Mouse (Mus musculus): ENCODE measurements around the gene Btrc. TPM values are rescaled to one million over a fixed set of nuclear protein-coding genes. Genes with fewer than 3 reads are reported as not detected.

Gene Btrc
- total RNA-seq, 2 experiments from 2014 or later, result 28.2 to 32.8 TPM

- ATAC-seq (replicated peaks; ENCODE audit: low FRiP score, low TSS enrichment, poor library complexity, severe bottlenecking), result no peak
These were observed 96.6 kb downstream of the Btrc start for GRCm38 (mm10) chr19:45459931-45460665.

DNA sequence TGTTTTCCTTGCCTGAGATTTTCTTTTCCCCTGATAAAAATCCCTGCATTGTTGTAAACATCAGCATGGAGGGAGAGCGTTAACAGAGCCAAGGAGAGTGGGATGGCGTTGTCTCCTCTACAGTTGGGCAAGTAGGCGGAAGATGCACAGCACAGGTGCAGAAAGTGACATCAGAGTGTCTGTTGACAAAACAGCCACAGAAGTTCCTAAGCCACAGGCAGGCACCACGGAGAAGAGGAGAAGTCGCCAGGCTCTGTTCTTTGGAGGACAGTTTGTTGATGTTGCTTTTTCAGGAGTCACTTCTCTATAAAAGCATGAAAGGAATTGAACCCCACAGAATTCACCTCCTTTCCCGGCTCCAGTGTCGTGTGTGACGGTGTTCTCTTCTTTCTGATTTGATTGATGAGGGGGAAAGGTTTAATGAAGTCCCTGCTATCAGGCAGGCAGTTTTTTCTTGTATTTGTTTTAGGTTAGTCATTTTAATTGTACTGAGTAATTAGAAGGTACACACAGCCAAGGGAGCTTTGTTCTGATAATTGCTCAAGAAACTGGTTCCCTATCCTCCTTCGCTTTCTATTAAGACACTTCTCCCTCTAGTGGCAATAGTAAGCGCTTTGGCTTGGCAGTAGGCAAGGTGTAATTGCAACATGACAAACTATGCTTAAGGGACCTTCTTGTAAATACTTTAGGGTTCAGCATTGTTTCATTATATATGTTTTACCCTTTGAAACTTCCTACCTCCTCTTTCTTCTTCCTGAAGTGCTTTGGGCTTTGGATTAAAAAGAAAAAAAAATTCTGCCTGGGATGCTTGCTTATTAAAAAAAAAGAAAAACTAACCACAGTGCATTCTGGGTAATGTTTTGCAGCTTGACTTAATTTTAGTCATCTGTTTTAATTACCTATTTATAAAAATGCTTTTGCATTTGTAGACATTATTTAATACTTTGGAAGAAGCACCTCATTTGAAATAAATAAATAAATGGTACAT lies 97.5 kb downstream of the Btrc start:
- ATAC-seq (replicated peaks; ENCODE audit: low FRiP score, low TSS enrichment, poor library complexity, severe bottlenecking), result peak; percentile 65; the same call in 1 of the 2 replicates

GRCm38 (mm10) chr19:45469760-45470159 lies 106.2 kb downstream of the Btrc start:
- ATAC-seq (replicated peaks; ENCODE audit: low FRiP score, low TSS enrichment, poor library complexity, severe bottlenecking), result no peak

DNA sequence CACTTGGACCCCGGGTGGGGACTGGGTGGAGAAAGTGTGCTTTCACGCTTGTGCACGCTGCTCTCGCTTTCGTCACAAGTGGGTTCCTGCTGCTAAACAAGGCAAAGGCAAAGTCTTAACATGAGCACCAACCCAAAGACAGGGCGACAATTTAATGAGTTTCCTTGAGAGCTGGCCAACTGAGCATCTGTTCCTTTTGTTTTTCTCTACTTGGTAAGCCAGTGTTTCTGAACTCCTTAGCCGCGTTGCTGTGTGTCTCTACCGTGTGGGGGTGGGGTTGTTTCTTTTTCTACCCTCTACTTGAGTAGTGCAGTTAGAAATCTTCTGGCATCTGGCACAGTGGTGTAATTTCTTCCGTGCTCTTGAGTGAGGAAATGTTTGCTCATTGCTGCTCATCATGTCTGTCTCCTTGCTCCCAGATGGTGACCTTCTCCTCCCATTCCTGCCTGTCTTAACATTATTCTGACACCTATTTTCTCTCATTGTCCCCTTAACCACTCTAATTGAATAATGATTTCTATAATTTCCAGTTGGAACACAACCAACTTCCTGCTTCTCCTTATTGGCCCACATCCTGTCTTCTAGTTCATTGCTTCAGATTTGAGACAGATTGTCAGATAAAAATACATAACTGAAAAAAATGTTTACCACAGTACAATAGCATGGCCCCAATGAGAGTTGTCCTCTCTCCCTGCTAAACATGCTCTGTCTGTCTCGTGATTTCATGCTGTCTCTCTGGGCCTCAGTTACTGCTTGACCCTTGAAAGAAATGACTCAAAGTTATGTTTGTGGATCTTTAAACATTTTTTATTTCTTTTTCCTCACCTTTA lies 109.4 kb downstream of the Btrc start:
- ATAC-seq (replicated peaks; ENCODE audit: low FRiP score, low TSS enrichment, poor library complexity, severe bottlenecking), result no peak

GRCm38 (mm10) chr19:45474686-45475085 lies 111.2 kb downstream of the Btrc start:
- no peak for ATAC-seq (replicated peaks; ENCODE audit: low FRiP score, low TSS enrichment, poor library complexity, severe bottlenecking)

DNA sequence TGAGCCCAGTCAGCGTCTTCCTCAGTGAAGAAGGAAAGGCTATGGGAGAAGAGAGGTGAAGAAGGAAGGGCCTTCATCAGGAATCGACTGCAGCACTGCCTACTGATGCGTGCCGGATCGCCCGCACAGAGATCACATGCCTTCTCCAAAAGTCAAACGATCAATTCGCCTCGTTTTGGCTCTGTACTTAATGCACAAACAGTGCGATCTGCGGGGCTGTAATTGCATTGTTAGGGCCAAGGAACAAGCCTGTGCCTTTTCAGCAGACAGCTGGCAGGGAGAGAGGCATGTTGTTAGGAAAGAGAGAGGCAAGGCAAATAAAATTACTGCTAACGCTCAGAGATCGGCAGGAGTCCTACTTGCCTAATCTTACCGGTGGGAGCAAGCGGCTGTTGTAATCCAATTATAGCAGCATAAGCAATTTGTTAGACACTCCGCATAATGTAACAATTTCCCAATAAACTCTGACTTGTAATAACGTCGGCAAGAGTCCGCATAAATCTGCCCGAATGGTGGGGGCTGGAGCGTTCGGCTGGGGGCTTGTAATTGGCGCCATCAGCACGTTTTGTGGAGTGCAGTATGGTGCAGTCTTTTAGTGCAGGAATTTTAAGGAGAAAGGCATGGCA lies 112.5 kb downstream of the Btrc start:
- no peak for ATAC-seq (replicated peaks; ENCODE audit: low FRiP score, low TSS enrichment, poor library complexity, severe bottlenecking)

- no peak for ATAC-seq (replicated peaks; ENCODE audit: low FRiP score, low TSS enrichment, poor library complexity, severe bottlenecking)
These were observed 116.0 kb downstream of the Btrc start for GRCm38 (mm10) chr19:45479548-45479947.

- no peak for ATAC-seq (replicated peaks; ENCODE audit: low FRiP score, low TSS enrichment, poor library complexity, severe bottlenecking)
These were observed 117.0 kb downstream of the Btrc start for GRCm38 (mm10) chr19:45480490-45480889.

DNA sequence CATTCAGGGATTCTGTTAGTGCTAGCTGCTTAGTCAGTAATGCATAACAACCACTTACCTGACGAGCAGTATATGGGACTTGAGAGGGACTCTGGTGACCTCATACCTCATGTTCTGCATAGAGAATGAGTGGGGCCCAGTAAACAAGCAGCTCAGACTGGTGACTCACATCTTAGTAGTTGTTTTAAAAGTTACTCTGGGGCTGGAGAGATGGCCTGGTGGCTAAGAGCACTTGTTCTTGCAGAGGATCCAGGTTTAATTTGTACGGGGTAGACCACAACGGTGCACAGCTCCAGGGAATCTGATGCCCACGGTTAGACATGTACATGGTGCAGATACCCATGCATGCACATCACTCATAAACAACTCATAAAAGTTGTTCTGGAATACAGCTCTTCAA lies 117.4 kb downstream of the Btrc start:
- ATAC-seq (replicated peaks; ENCODE audit: low FRiP score, low TSS enrichment, poor library complexity, severe bottlenecking), result no peak

- no peak for ATAC-seq (replicated peaks; ENCODE audit: low FRiP score, low TSS enrichment, poor library complexity, severe bottlenecking)
These were observed 119.9 kb downstream of the Btrc start for GRCm38 (mm10) chr19:45483470-45483869.

GRCm38 (mm10) chr19:45486206-45486991 lies 122.9 kb downstream of the Btrc start:
- peak; percentile 61; the same call in 1 of the 2 replicates for ATAC-seq (replicated peaks; ENCODE audit: low FRiP score, low TSS enrichment, poor library complexity, severe bottlenecking)

- peak; percentile 62 for ATAC-seq (replicated peaks; ENCODE audit: low FRiP score, low TSS enrichment, poor library complexity, severe bottlenecking)
These were observed 123.5 kb downstream of the Btrc start for GRCm38 (mm10) chr19:45486992-45487387.

GRCm38 (mm10) chr19:45489961-45490360 lies 126.4 kb downstream of the Btrc start:
- ATAC-seq (replicated peaks; ENCODE audit: low FRiP score, low TSS enrichment, poor library complexity, severe bottlenecking), result peak; percentile 52; the same call in 1 of the 2 replicates

DNA sequence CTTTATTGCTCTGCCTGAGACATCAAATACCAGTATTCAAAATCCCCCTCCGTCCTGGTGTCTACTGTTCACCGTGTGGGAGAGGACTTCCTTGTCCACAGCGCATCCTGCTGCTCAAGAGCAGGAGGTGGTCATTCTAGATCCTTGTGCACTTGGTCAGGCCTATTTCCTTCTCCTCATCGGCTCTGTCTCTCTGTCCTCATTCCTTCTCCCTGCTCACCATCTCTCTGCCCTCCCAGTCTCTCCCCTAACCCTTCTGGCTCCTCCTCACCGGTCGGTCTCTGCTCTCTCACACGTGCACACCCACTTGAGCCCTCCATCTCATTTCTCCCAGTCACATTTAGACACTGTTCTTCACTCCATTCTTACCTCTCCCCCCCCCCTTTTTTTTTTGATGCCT lies 127.7 kb downstream of the Btrc start:
- ATAC-seq (replicated peaks; ENCODE audit: low FRiP score, low TSS enrichment, poor library complexity, severe bottlenecking), result no peak

GRCm38 (mm10) chr19:45494121-45494775 lies 130.7 kb downstream of the Btrc start:
- ATAC-seq (replicated peaks; ENCODE audit: low FRiP score, low TSS enrichment, poor library complexity, severe bottlenecking), result no peak

GRCm38 (mm10) chr19:45505446-45505845 lies 141.9 kb downstream of the Btrc start:
- no peak for ATAC-seq (replicated peaks; ENCODE audit: low FRiP score, low TSS enrichment, poor library complexity, severe bottlenecking)

DNA sequence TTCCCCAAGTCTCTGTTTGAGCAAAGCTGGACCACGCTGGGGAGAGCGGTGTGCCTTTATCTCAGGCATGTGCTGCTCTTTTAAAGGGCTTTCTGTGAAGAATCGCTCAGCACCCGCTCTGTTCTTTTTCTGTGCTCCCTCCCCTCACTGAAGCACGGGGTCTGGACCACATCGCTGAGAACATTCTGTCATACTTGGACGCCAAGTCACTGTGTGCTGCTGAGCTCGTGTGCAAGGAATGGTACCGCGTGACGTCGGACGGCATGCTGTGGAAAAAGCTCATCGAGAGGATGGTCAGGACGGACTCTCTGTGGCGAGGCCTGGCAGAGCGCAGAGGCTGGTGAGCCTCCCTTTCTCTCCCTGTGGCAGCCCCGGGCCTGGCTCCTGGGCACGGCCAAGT lies 144.0 kb downstream of the Btrc start:
- ATAC-seq (replicated peaks; ENCODE audit: low FRiP score, low TSS enrichment, poor library complexity, severe bottlenecking), result no peak

DNA sequence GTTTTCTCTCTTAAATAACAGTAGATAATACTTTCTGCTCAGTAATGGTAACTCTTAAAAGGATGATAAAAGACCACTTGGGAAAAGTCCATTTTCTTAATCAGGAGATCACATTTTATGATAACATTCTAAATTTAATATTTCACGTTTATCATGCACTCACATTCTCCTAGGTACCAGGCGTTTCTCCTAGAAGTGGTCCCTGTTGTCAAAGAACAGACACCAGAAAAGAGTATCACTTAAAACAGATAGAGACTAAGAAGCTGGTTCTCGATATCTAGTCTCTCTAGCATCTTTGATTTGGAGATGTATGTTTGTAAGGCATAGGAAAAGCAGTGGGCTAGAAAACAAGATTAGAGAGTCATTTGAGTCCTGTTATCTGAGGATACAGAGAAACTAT lies 147.1 kb downstream of the Btrc start:
- peak; percentile 50 for ATAC-seq (replicated peaks; ENCODE audit: low FRiP score, low TSS enrichment, poor library complexity, severe bottlenecking)
